Mouse (Mus musculus): ENCODE results near the gene BC067074. TPM values are rescaled to one million over a fixed set of nuclear protein-coding genes. Genes with fewer than 3 reads are reported as not detected.
"Not testable (repeated sequence)": the region's sequence is repeated elsewhere in the genome, so short reads cannot be mapped to it uniquely, and the experiment has no call there.

Gene BC067074
- polyA plus RNA-seq, 1 experiment from 2014 or later: 0.83 TPM

GRCm38 (mm10) chr13:113377631-113378030, 84.7 kb downstream of the BC067074 start:
- H3K4me3 ChIP-seq (replicated peaks; ENCODE audit: low read depth, low read length): no peak overlapping the region
- no peak overlapping the region for H3K9ac ChIP-seq (replicated peaks; ENCODE audit: low read length)
- H3K36me3 ChIP-seq (ENCODE audit: control insufficient read depth, insufficient read depth, low read length): no peaks in the 10 kb centered on the region
- H3K27ac ChIP-seq (replicated peaks; ENCODE audit: low read depth, low read length): no peak overlapping the region
- ATAC-seq (ENCODE audit: low FRiP score, low TSS enrichment) (no peak), DNase-seq (no peak)
- no peaks in the 10 kb centered on the region for H3K9me3 ChIP-seq (ENCODE audit: control insufficient read depth, low read length)
- H3K27me3 ChIP-seq (ENCODE audit: control insufficient read depth, insufficient read depth, low read length): no peaks in the 10 kb centered on the region
- WGBS: 89% methylated on average over 7 of the region's 7 CpGs
- H3K4me1 ChIP-seq (ENCODE audit: control insufficient read depth, insufficient read depth, low read length): no peaks in the 10 kb centered on the region
- H3K4me2 ChIP-seq (ENCODE audit: low read length): no peak overlapping the region

GRCm38 (mm10) chr13:113378980-113379410, 86.0 kb downstream of the BC067074 start:
- no peak overlapping the region for H3K27ac ChIP-seq (replicated peaks; ENCODE audit: low read depth, low read length)
- no peaks in the 10 kb centered on the region for H3K9me3 ChIP-seq (ENCODE audit: control insufficient read depth, low read length)
- no peak overlapping the region for H3K9ac ChIP-seq (replicated peaks; ENCODE audit: low read length)
- no peak overlapping the region for H3K4me2 ChIP-seq (ENCODE audit: low read length)
- H3K27me3 ChIP-seq (ENCODE audit: control insufficient read depth, insufficient read depth, low read length): no peaks in the 10 kb centered on the region
- WGBS: 89% methylated on average over 8 of the region's 8 CpGs
- DNase-seq (no peak), ATAC-seq (ENCODE audit: low FRiP score, low TSS enrichment) (no peak)
- no peaks in the 10 kb centered on the region for H3K4me1 ChIP-seq (ENCODE audit: control insufficient read depth, insufficient read depth, low read length)
- no peak overlapping the region for H3K4me3 ChIP-seq (replicated peaks; ENCODE audit: low read depth, low read length)
- H3K36me3 ChIP-seq (ENCODE audit: control insufficient read depth, insufficient read depth, low read length): no peaks in the 10 kb centered on the region

- Histone ChIP-seq H3K27me3 (ENCODE audit: control insufficient read depth, insufficient read depth, low read length) (no peaks in the 10 kb centered on the region), H3K36me3 (ENCODE audit: control insufficient read depth, insufficient read depth, low read length) (no peaks in the 10 kb centered on the region), H3K9ac (replicated peaks; ENCODE audit: low read length) (no peak overlapping the region), H3K4me2 (ENCODE audit: low read length) (no peak overlapping the region), H3K4me1 (ENCODE audit: control insufficient read depth, insufficient read depth, low read length) (no peaks in the 10 kb centered on the region), H3K9me3 (ENCODE audit: control insufficient read depth, low read length) (no peaks in the 10 kb centered on the region), H3K4me3 (replicated peaks; ENCODE audit: low read depth, low read length) (no peak overlapping the region), H3K27ac (replicated peaks; ENCODE audit: low read depth, low read length) (no peak overlapping the region)
- ATAC-seq (ENCODE audit: low FRiP score, low TSS enrichment): no peak
- DNase-seq: no peak
- WGBS: 43% methylated on average over 6 of the region's 6 CpGs
Measured at GRCm38 (mm10) chr13:113379766-113380309, 86.9 kb downstream of the BC067074 start.

GRCm38 (mm10) chr13:113381710-113382109, 88.8 kb downstream of the BC067074 start:
- 86% methylated on average over 1 of the region's 1 CpGs for WGBS
- no peak for DNase-seq

GRCm38 (mm10) chr13:113382201-113382600, 89.2 kb downstream of the BC067074 start:
- Histone ChIP-seq H3K4me3 (replicated peaks; ENCODE audit: low read depth, low read length) (no peak overlapping the region), H3K4me1 (ENCODE audit: control insufficient read depth, insufficient read depth, low read length) (no peaks in the 10 kb centered on the region), H3K27ac (replicated peaks; ENCODE audit: low read depth, low read length) (no peak overlapping the region), H3K9me3 (ENCODE audit: control insufficient read depth, low read length) (no peaks in the 10 kb centered on the region), H3K36me3 (ENCODE audit: control insufficient read depth, insufficient read depth, low read length) (no peaks in the 10 kb centered on the region), H3K9ac (replicated peaks; ENCODE audit: low read length) (no peak overlapping the region), H3K4me2 (ENCODE audit: low read length) (no peak overlapping the region), H3K27me3 (ENCODE audit: control insufficient read depth, insufficient read depth, low read length) (no peaks in the 10 kb centered on the region)
- ATAC-seq (ENCODE audit: low FRiP score, low TSS enrichment): no peak
- WGBS: 91% methylated on average over 2 of the region's 2 CpGs
- no peak for DNase-seq

More at GRCm38 (mm10) chr13:113381710-113382109, 88.8 kb downstream of the BC067074 start:
- Histone ChIP-seq H3K27me3 (ENCODE audit: control insufficient read depth, insufficient read depth, low read length) (no peaks in the 10 kb centered on the region), H3K4me2 (ENCODE audit: low read length) (no peak overlapping the region), H3K36me3 (ENCODE audit: control insufficient read depth, insufficient read depth, low read length) (no peaks in the 10 kb centered on the region), H3K27ac (replicated peaks; ENCODE audit: low read depth, low read length) (no peak overlapping the region), H3K9me3 (ENCODE audit: control insufficient read depth, low read length) (no peaks in the 10 kb centered on the region), H3K4me3 (replicated peaks; ENCODE audit: low read depth, low read length) (no peak overlapping the region), H3K9ac (replicated peaks; ENCODE audit: low read length) (no peak overlapping the region), H3K4me1 (ENCODE audit: control insufficient read depth, insufficient read depth, low read length) (no peaks in the 10 kb centered on the region)
- no peak for ATAC-seq (ENCODE audit: low FRiP score, low TSS enrichment)

- not testable (repeated sequence) for DNase-seq; H3K27me3 ChIP-seq (ENCODE audit: control insufficient read depth, insufficient read depth, low read length); H3K4me3 ChIP-seq (replicated peaks; ENCODE audit: low read depth, low read length); H3K9me3 ChIP-seq (ENCODE audit: control insufficient read depth, low read length); H3K36me3 ChIP-seq (ENCODE audit: control insufficient read depth, insufficient read depth, low read length); ATAC-seq (ENCODE audit: low FRiP score, low TSS enrichment); H3K4me2 ChIP-seq (ENCODE audit: low read length); H3K4me1 ChIP-seq (ENCODE audit: control insufficient read depth, insufficient read depth, low read length); H3K9ac ChIP-seq (replicated peaks; ENCODE audit: low read length); H3K27ac ChIP-seq (replicated peaks; ENCODE audit: low read depth, low read length)
Measured at GRCm38 (mm10) chr13:113382770-113383169, 89.8 kb downstream of the BC067074 start.

GRCm38 (mm10) chr13:113393386-113393785, 100.4 kb downstream of the BC067074 start:
- no peak overlapping the region for H3K9ac ChIP-seq (replicated peaks; ENCODE audit: low read length)
- no peaks in the 10 kb centered on the region for H3K27me3 ChIP-seq (ENCODE audit: control insufficient read depth, insufficient read depth, low read length)
- H3K36me3 ChIP-seq (ENCODE audit: control insufficient read depth, insufficient read depth, low read length): no peaks in the 10 kb centered on the region
- 97% methylated on average over 6 of the region's 6 CpGs for WGBS
- no peak overlapping the region for H3K4me3 ChIP-seq (replicated peaks; ENCODE audit: low read depth, low read length)
- DNase-seq: no peak
- H3K27ac ChIP-seq (replicated peaks; ENCODE audit: low read depth, low read length): no peak overlapping the region
- H3K4me2 ChIP-seq (ENCODE audit: low read length): no peak overlapping the region
- no peaks in the 10 kb centered on the region for H3K9me3 ChIP-seq (ENCODE audit: control insufficient read depth, low read length)
- ATAC-seq (ENCODE audit: low FRiP score, low TSS enrichment): no peak
- no peaks in the 10 kb centered on the region for H3K4me1 ChIP-seq (ENCODE audit: control insufficient read depth, insufficient read depth, low read length)

GRCm38 (mm10) chr13:113394591-113394990, 101.6 kb downstream of the BC067074 start:
- no peak for DNase-seq
- Histone ChIP-seq H3K36me3 (ENCODE audit: control insufficient read depth, insufficient read depth, low read length) (no peaks in the 10 kb centered on the region), H3K4me1 (ENCODE audit: control insufficient read depth, insufficient read depth, low read length) (no peaks in the 10 kb centered on the region), H3K27me3 (ENCODE audit: control insufficient read depth, insufficient read depth, low read length) (no peaks in the 10 kb centered on the region), H3K4me3 (replicated peaks; ENCODE audit: low read depth, low read length) (no peak overlapping the region), H3K4me2 (ENCODE audit: low read length) (no peak overlapping the region), H3K9me3 (ENCODE audit: control insufficient read depth, low read length) (no peaks in the 10 kb centered on the region), H3K27ac (replicated peaks; ENCODE audit: low read depth, low read length) (no peak overlapping the region), H3K9ac (replicated peaks; ENCODE audit: low read length) (no peak overlapping the region)
- ATAC-seq (ENCODE audit: low FRiP score, low TSS enrichment): no peak
- WGBS: 87% methylated on average over 15 of the region's 15 CpGs

- Histone ChIP-seq H3K36me3 (ENCODE audit: control insufficient read depth, insufficient read depth, low read length) (no peaks in the 10 kb centered on the region), H3K9me3 (ENCODE audit: control insufficient read depth, low read length) (no peaks in the 10 kb centered on the region), H3K27ac (replicated peaks; ENCODE audit: low read depth, low read length) (no peak overlapping the region), H3K9ac (replicated peaks; ENCODE audit: low read length) (no peak overlapping the region), H3K4me1 (ENCODE audit: control insufficient read depth, insufficient read depth, low read length) (no peaks in the 10 kb centered on the region), H3K4me2 (ENCODE audit: low read length) (no peak overlapping the region), H3K27me3 (ENCODE audit: control insufficient read depth, insufficient read depth, low read length) (no peaks in the 10 kb centered on the region), H3K4me3 (replicated peaks; ENCODE audit: low read depth, low read length) (no peak overlapping the region)
- 88% methylated on average over 9 of the region's 9 CpGs for WGBS
- DNase-seq (no peak), ATAC-seq (ENCODE audit: low FRiP score, low TSS enrichment) (no peak)
Measured at GRCm38 (mm10) chr13:113397006-113397520, 104.1 kb downstream of the BC067074 start.
